13 mouse cellular contexts compared by ENCODE assay signal in the genomic region with DNA sequence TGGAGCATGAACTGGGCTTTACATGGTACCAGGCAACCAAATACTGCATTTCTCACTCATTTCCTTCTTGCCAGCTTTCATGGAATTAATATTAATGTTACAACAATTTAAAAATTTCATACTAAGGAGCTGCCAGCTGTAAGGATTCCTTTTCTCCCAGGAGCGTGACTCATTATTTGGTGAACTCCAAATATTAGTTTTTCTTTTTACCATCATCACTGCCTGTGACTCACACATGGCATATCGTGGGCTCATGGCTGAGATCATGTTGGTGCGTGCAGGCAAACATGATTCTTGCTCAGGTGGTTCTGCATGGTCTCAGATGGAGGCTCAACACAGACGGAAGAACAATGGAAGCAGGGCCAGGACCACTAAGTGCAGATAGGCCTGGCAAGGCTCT. TPM values are rescaled to one million over a fixed set of nuclear protein-coding genes. Genes with fewer than 3 reads are reported as not detected.
DNase-seq lines count a peak whose midpoint lies in the region; ATAC-seq lines count a peak whose summit lies in the region.
"Had no signal": no experiment of that assay in that cellular context is flagged by ENCODE, and none has a peak within 500 bp of the region (broad histone marks: within the 10 kb centered on the region; RNA-seq: fewer than 3 reads in every experiment).

No protein-coding gene starts in this region.

- no peak for ATAC-seq in inflammation-experienced regulatory T-cells, adult 6 months

- peak; percentile 35 to 42 for DNase-seq in layer of hippocampus, adult 8-10 months (ENCODE audit: low spot score in 2 of 2)
- DNase-seq in layer of hippocampus, adult 11-12 months (ENCODE audit: low spot score): no peak
- peak; percentile 87 for DNase-seq in 3T3-L1 (ENCODE audit: low read depth, low spot score)
- DNase-seq in Muller cell, postnatal 12 days (ENCODE audit: inconsistent ontology term): peak; percentile 70
- DNase-seq in layer of hippocampus, postnatal 36 days: peak; percentile 27 to 32
- DNase-seq in lung, adult 18-20 months: no peak
- DNase-seq: cerebellum, adult 11 months; cerebellum, postnatal 36 days; kidney, adult 18-20 months; kidney, postnatal 36 days; spleen, adult 18-20 months; thymus, postnatal 36 days had no signal

RNA-seq across cellular contexts. Expression of gene Babam2, which starts 53.5 kb away (rescaled TPM):
- 10 to 100 TPM; 49.4 to 52.1 (median 50.4) TPM for total RNA-seq in layer of hippocampus, adult 8-10 months (2022)
- total RNA-seq in layer of hippocampus, postnatal 36 days (2021): 10 to 100 TPM; 38.2 to 50.1 TPM
- 100 to 1,000 TPM in 2 of 3 experiments, 10 to 100 TPM in 1; 83.9 to 117 (median 107) TPM for polyA plus RNA-seq in inflammation-experienced regulatory T-cells, adult 6 months (2017; shearing (Covaris generic))

RNA-seq across cellular contexts. Expression of gene Rbks, which starts 53.5 kb away (rescaled TPM):
- 1 to 10 TPM; 2.7 to 6.0 (median 4.3) TPM for total RNA-seq in layer of hippocampus, adult 8-10 months (2022)
- total RNA-seq in layer of hippocampus, postnatal 36 days (2021): 1 to 10 TPM; 3.4 to 4.2 TPM
- 10 to 100 TPM in 2 of 3 experiments, 1 to 10 TPM in 1; 7.6 to 17.4 (median 13.0) TPM for polyA plus RNA-seq in inflammation-experienced regulatory T-cells, adult 6 months (2017; shearing (Covaris generic))

Comparison
In these comparisons a context has a peak if more than half of its experiments do, and no peak if none do; other contexts are left out.
1. DNase-seq: peak in layer of hippocampus, adult 8-10 months (2 of 2), 3T3-L1 (single experiment), Muller cell, postnatal 12 days (single experiment) and layer of hippocampus, postnatal 36 days (2 of 2); none in layer of hippocampus, adult 11-12 months (single experiment) and lung, adult 18-20 months (0 of 2).